Mouse (Mus musculus): ENCODE results near the gene Dpp9. TPM values are rescaled to one million over a fixed set of nuclear protein-coding genes. Genes with fewer than 3 reads are reported as not detected.

Gene Dpp9
- polyA plus RNA-seq, 2 experiments, result 11.7 to 14.4 TPM

GRCm38 (mm10) chr17:56201642-56202041 lies 17.1 kb downstream of the Dpp9 start:
- Histone ChIP-seq H3K4me1 (replicated peaks; ENCODE audit: control insufficient read depth in 2 of 2, insufficient read depth in 2 of 2, low read length in 1 of 2) (no peaks in the 10 kb centered on the region), H3K4me2 (ENCODE audit: low read depth) (no peak overlapping the region), H3K9me3 (ENCODE audit: control insufficient read depth, low read length) (no peaks in the 10 kb centered on the region), H3K36me3 (replicated peaks; ENCODE audit: control insufficient read depth, insufficient read depth, low read depth) (peaks cover 21% of the 10 kb centered on the region), H3K27ac (no peak overlapping the region), H3K4me3 (ENCODE audit: insufficient read depth in 1 of 2, low read depth in 2 of 2, low read length in 2 of 2) (no peak overlapping the region), H3K27me3 (ENCODE audit: control insufficient read depth, insufficient read depth, low read length) (no peaks in the 10 kb centered on the region), H3K9ac (replicated peaks) (no peak overlapping the region)
- TF ChIP-seq CTCF (IDR thresholded peaks at IDR 0.05; ENCODE audit: low read depth), result peak; percentile 50
- no peak for TF ChIP-seq EP300 (IDR thresholded peaks at IDR 0.05; ENCODE audit: low read depth)
- DNase-seq (ENCODE audit: low read depth in 3 of 3, low spot score in 3 of 3), result no peak
- no peak for ATAC-seq (ENCODE audit: insufficient read depth)
- 63% methylated on average over 3 of the region's 3 CpGs for whole genome bisulfite sequencing (ENCODE audit: insufficient replicate concordance)

DNA sequence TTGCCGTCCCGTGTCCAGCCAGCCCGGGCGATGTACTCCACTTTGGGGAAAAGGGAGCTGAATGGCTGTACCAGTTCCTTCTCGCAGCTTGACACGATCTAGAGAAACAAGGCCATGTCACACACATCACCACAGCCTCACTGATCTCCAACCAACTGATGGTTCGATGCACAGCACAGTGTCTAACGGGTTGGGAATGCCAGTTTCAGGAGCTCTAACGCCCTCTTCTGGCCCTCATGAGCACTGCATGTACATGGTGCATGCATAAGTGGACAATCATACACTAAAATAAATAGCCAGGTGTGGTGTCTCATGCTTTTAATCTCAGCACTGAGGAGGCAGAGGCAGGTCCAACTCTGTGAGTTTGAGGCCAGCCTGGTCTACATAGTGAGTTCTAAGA lies 18.1 kb downstream of the Dpp9 start:
- Histone ChIP-seq H3K36me3 (replicated peaks; ENCODE audit: control insufficient read depth, insufficient read depth, low read depth) (peaks cover 21% of the 10 kb centered on the region), H3K4me2 (ENCODE audit: low read depth) (no peak overlapping the region), H3K27ac (no peak overlapping the region), H3K4me1 (replicated peaks; ENCODE audit: control insufficient read depth in 2 of 2, insufficient read depth in 2 of 2, low read length in 1 of 2) (no peaks in the 10 kb centered on the region), H3K4me3 (ENCODE audit: insufficient read depth in 1 of 2, low read depth in 2 of 2, low read length in 2 of 2) (no peak overlapping the region), H3K9ac (replicated peaks) (no peak overlapping the region), H3K9me3 (ENCODE audit: control insufficient read depth, low read length) (no peaks in the 10 kb centered on the region), H3K27me3 (ENCODE audit: control insufficient read depth, insufficient read depth, low read length) (no peaks in the 10 kb centered on the region)
- ATAC-seq (ENCODE audit: insufficient read depth) (no peak), DNase-seq (ENCODE audit: low read depth in 3 of 3, low spot score in 3 of 3) (no peak)
- 75% methylated on average over 9 of the region's 9 CpGs for WGBS (ENCODE audit: insufficient replicate concordance)
- TF ChIP-seq CTCF (IDR thresholded peaks at IDR 0.05; ENCODE audit: low read depth) (peak; percentile 66), EP300 (IDR thresholded peaks at IDR 0.05; ENCODE audit: low read depth) (no peak)

GRCm38 (mm10) chr17:56196860-56197259 lies 21.8 kb downstream of the Dpp9 start:
- Histone ChIP-seq H3K9me3 (ENCODE audit: control insufficient read depth, low read length) (no peaks in the 10 kb centered on the region), H3K4me3 (ENCODE audit: insufficient read depth in 1 of 2, low read depth in 2 of 2, low read length in 2 of 2) (no peak overlapping the region), H3K36me3 (replicated peaks; ENCODE audit: control insufficient read depth, insufficient read depth, low read depth) (no peaks in the 10 kb centered on the region; the same call in 1 of the 2 replicates), H3K27me3 (ENCODE audit: control insufficient read depth, insufficient read depth, low read length) (no peaks in the 10 kb centered on the region), H3K4me1 (replicated peaks; ENCODE audit: control insufficient read depth in 2 of 2, insufficient read depth in 2 of 2, low read length in 1 of 2) (no peaks in the 10 kb centered on the region), H3K9ac (replicated peaks) (no peak overlapping the region), H3K4me2 (ENCODE audit: low read depth) (no peak overlapping the region), H3K27ac (no peak overlapping the region)
- DNase-seq (ENCODE audit: low read depth in 3 of 3, low spot score in 3 of 3), result no peak
- 71% methylated on average over 2 of the region's 2 CpGs for WGBS (ENCODE audit: insufficient replicate concordance)
- ATAC-seq (ENCODE audit: insufficient read depth), result no peak
- no peak for TF ChIP-seq EP300 (IDR thresholded peaks at IDR 0.05; ENCODE audit: low read depth)
- peak; percentile 81 for TF ChIP-seq CTCF (IDR thresholded peaks at IDR 0.05; ENCODE audit: low read depth)

- Histone ChIP-seq H3K27ac (no peak overlapping the region), H3K4me1 (replicated peaks; ENCODE audit: control insufficient read depth in 2 of 2, insufficient read depth in 2 of 2, low read length in 1 of 2) (no peaks in the 10 kb centered on the region), H3K4me3 (ENCODE audit: insufficient read depth in 1 of 2, low read depth in 2 of 2, low read length in 2 of 2) (no peak overlapping the region), H3K36me3 (replicated peaks; ENCODE audit: control insufficient read depth, insufficient read depth, low read depth) (no peaks in the 10 kb centered on the region; the same call in 1 of the 2 replicates), H3K9me3 (ENCODE audit: control insufficient read depth, low read length) (no peaks in the 10 kb centered on the region), H3K27me3 (ENCODE audit: control insufficient read depth, insufficient read depth, low read length) (no peaks in the 10 kb centered on the region), H3K9ac (replicated peaks) (no peak overlapping the region), H3K4me2 (ENCODE audit: low read depth) (no peak overlapping the region)
- no peak for DNase-seq (ENCODE audit: low read depth in 3 of 3, low spot score in 3 of 3)
- 72% methylated on average over 13 of the region's 13 CpGs for WGBS (ENCODE audit: insufficient replicate concordance)
- ATAC-seq (ENCODE audit: insufficient read depth), result peak; percentile 19; the same call in 1 of the 2 replicates
- TF ChIP-seq CTCF (IDR thresholded peaks at IDR 0.05; ENCODE audit: low read depth) (no peak), EP300 (IDR thresholded peaks at IDR 0.05; ENCODE audit: low read depth) (no peak)
These were observed 23.9 kb downstream of the Dpp9 start for GRCm38 (mm10) chr17:56194765-56195164.

DNA sequence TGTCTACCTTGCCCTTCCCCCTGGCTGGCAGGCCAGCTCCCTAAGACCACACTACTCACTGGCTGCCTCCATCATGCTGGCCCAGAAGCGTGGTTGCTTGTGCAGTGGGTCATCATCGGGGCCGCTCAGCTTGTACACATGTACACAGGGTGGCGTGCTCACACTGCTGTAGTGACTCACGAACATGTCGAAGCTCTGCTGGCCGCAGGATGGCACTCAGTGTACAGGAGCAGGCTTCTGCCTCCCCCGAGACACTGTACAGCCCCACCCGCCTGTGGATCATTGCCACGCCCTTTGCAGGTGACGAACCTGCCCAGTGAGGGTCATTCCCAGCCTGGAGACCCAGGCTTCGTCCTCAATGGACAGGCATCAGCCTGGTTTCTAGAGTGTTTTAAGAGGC lies 24.3 kb downstream of the Dpp9 start:
- Histone ChIP-seq H3K4me3 (ENCODE audit: insufficient read depth in 1 of 2, low read depth in 2 of 2, low read length in 2 of 2) (no peak overlapping the region), H3K27ac (no peak overlapping the region), H3K27me3 (ENCODE audit: control insufficient read depth, insufficient read depth, low read length) (no peaks in the 10 kb centered on the region), H3K36me3 (replicated peaks; ENCODE audit: control insufficient read depth, insufficient read depth, low read depth) (no peaks in the 10 kb centered on the region; the same call in 1 of the 2 replicates), H3K9me3 (ENCODE audit: control insufficient read depth, low read length) (no peaks in the 10 kb centered on the region), H3K4me1 (replicated peaks; ENCODE audit: control insufficient read depth in 2 of 2, insufficient read depth in 2 of 2, low read length in 1 of 2) (no peaks in the 10 kb centered on the region), H3K4me2 (ENCODE audit: low read depth) (no peak overlapping the region), H3K9ac (replicated peaks) (no peak overlapping the region)
- WGBS (ENCODE audit: insufficient replicate concordance), result 75% methylated on average over 12 of the region's 12 CpGs
- ATAC-seq (ENCODE audit: insufficient read depth), result no peak
- TF ChIP-seq CTCF (IDR thresholded peaks at IDR 0.05; ENCODE audit: low read depth) (no peak), EP300 (IDR thresholded peaks at IDR 0.05; ENCODE audit: low read depth) (no peak)
- DNase-seq (ENCODE audit: low read depth in 3 of 3, low spot score in 3 of 3), result no peak
